Mouse (Mus musculus): ENCODE results near the gene Rnls.

The Rnls gene

GRCm38 (mm10) chr19:33101093-33102007, 290.7 kb downstream of the Rnls start:
- no peak for DNase-seq

GRCm38 (mm10) chr19:33100598-33100997, 291.5 kb downstream of the Rnls start:
- DNase-seq = no peak

- DNase-seq = no peak
Observed at GRCm38 (mm10) chr19:33100031-33100430, 292.1 kb downstream of the Rnls start.

- no peak for DNase-seq
Observed at GRCm38 (mm10) chr19:33099201-33099788, 292.8 kb downstream of the Rnls start.

DNA sequence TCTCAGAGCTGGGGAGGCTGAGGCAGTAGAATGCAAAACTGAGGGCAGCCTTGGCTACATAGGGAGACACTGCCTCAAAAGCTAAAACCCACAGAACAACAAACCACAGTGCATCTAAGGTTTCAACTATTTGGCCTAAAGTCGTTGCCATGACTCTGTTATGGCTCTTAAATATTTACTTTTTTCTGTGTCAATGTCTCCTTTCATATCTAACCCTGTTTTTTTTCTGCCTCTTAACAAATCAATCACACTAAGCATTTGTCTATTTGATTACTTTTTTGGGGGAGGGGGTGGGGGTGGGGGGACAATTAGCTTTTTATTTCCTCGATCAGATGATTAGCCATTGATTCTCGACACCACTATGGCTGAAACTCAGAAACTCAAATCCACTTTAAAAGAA, 294.4 kb downstream of the Rnls start:
- DNase-seq = no peak

DNA sequence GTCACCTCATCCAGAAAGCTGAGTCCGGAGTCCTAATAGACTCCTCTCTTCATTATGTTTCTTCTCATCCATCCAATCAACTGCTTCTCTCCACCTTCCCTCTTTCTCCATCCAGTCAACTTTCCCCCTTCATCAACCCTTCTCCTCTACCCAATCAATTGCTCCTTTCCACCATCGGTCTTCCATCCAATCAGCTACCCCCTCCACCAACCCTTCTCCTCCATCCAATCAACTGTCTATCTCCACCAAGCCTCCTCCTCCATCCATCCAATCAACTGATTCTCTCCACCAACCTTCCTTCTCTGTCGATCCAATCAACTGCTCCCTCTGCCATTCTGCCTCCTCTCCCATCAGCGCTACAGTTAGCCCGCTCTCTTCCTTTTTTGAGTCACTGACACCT, 295.5 kb downstream of the Rnls start:
- DNase-seq = no peak

DNA sequence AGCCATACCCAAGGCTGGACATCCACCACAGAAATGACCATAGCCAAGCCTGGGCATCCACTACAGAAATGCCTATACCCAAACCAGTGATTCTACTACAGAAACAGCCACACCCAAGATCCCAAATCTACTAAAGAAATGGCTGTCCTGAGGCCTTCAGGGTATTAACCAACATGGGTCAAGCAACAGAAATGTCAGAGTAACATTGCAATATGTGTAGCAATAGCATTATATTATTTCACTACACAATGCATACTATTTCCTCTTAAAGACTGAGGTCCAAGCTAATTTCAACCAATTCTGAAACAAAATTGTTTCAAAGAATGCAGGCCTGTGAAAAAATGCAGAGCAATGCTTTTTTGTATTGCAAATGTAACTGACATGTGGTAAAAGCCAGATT, 299.5 kb downstream of the Rnls start:
- no peak for DNase-seq

- DNase-seq = no peak
Observed at GRCm38 (mm10) chr19:33091324-33091723, 300.8 kb downstream of the Rnls start.

GRCm38 (mm10) chr19:33088868-33089267, 303.2 kb downstream of the Rnls start:
- no peak for DNase-seq

- DNase-seq = no peak
Observed at GRCm38 (mm10) chr19:33087961-33088360, 304.1 kb downstream of the Rnls start.
